Mouse (Mus musculus): ENCODE measurements at regions not wholly inside any gene's neighbourhood (a gene's known extent, or its start where the extent isn't known, plus 50 kb on each side); places are given as distances from the start of the nearest gene placed in this dataset.

DNA sequence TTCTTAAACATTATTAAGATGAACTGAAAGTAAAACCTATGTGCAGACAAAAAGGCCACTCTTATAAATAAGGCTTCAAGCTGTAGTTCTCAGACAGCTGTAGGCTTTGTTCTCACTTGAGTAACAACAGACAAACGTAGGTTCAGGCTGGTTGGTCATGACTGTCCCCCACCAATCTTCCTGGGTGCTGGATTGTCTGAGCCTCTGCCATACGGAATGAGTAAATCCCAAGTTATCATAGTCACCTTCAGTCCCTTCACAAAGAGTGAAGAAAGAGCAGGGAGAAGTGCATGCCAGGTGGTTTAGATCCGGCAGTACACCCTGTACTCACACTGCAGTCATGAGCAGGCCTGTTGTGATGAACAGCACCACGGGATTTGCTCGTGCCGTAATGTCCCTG is 69.0 kb upstream of the Fndc3a start:
- no peaks in the 10 kb centered on the region for H3K27me3 ChIP-seq (ENCODE audit: control insufficient read depth, insufficient read depth, low read depth, low read length)
- ATAC-seq (ENCODE audit: low read depth), result no peak
- no peaks in the 10 kb centered on the region for H3K4me1 ChIP-seq (ENCODE audit: control insufficient read depth, low read depth, low read length)
- no peak overlapping the region for H3K27ac ChIP-seq (ENCODE audit: low read length)
- H3K4me2 ChIP-seq (ENCODE audit: low read depth, low read length), result no peak overlapping the region
- no peaks in the 10 kb centered on the region for H3K36me3 ChIP-seq (ENCODE audit: control insufficient read depth, insufficient read depth)
- no peak overlapping the region for H3K9ac ChIP-seq (ENCODE audit: low read depth, low read length)
- no peak overlapping the region for H3K4me3 ChIP-seq (ENCODE audit: low read depth, low read length)
- WGBS (ENCODE audit: insufficient replicate concordance), result 66% methylated on average over 6 of the region's 6 CpGs
- H3K9me3 ChIP-seq (replicated peaks; ENCODE audit: control insufficient read depth, low read length), result no peaks in the 10 kb centered on the region

DNA sequence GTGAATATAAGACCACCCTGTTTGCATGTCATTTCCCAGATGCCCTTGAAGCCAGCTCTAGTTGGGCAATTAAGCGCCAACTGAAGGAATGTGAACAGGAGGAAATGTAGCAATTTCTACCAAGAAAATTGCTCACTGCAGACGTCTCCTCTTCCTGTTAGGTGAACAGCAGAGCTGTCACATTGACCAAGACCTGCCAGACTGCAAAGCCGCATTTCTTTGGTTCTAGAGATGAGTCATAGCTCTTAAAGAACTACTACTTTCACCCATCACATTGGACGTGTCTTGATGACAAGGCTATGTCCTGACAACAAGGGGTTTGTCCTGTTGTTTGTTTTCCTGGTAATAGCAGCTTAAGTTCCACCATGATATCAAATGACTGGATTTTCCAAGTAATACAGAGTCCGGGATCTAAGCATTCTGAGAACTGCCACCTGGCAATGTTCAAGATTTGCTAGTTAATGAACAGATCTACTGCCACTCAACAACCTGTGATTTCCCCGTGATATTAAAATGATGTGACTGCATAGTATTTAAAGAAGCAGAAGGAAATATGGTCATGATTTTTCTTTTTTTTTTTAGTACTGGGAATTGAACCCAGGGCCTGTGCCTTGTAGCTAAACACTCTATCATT is 68.2 kb upstream of the Fndc3a start:
- 35% methylated on average over 6 of the region's 6 CpGs for WGBS (ENCODE audit: insufficient replicate concordance)
- Histone ChIP-seq H3K9ac (ENCODE audit: low read depth, low read length) (no peak overlapping the region), H3K27ac (ENCODE audit: low read length) (no peak overlapping the region), H3K27me3 (ENCODE audit: control insufficient read depth, insufficient read depth, low read depth, low read length) (no peaks in the 10 kb centered on the region), H3K36me3 (ENCODE audit: control insufficient read depth, insufficient read depth) (no peaks in the 10 kb centered on the region), H3K9me3 (replicated peaks; ENCODE audit: control insufficient read depth, low read length) (no peaks in the 10 kb centered on the region), H3K4me3 (ENCODE audit: low read depth, low read length) (no peak overlapping the region), H3K4me1 (ENCODE audit: control insufficient read depth, low read depth, low read length) (no peaks in the 10 kb centered on the region), H3K4me2 (ENCODE audit: low read depth, low read length) (no peak overlapping the region)
- no peak for ATAC-seq (ENCODE audit: low read depth)

DNA sequence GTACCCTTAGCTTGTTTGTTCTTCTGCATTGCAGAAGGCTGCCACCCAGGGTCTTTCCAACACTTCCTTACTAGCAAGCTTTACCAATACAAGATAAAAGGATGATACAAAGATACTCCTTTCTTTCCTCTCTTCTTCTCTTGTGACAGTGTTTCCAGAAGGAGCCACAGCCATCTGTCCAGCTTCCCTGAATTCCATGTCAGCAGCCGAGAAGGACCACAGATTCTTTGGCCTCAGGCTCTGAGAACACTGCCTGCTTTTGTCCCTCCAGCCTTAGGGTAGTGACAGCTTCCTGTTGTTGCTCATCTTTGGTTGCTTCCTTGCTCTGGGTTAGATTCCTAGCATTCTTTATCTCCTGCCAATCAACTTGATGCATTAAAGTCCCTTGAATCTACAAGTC is 60.4 kb upstream of the Fndc3a start:
- H3K9me3 ChIP-seq (replicated peaks; ENCODE audit: control insufficient read depth, low read length), result no peaks in the 10 kb centered on the region
- no peak overlapping the region for H3K4me2 ChIP-seq (ENCODE audit: low read depth, low read length)
- no peak overlapping the region for H3K4me3 ChIP-seq (ENCODE audit: low read depth, low read length)
- H3K9ac ChIP-seq (ENCODE audit: low read depth, low read length), result no peak overlapping the region
- H3K27ac ChIP-seq (ENCODE audit: low read length), result no peak overlapping the region
- no peaks in the 10 kb centered on the region for H3K36me3 ChIP-seq (ENCODE audit: control insufficient read depth, insufficient read depth)
- ATAC-seq (ENCODE audit: low read depth), result no peak
- H3K4me1 ChIP-seq (ENCODE audit: control insufficient read depth, low read depth, low read length), result no peaks in the 10 kb centered on the region
- no peaks in the 10 kb centered on the region for H3K27me3 ChIP-seq (ENCODE audit: control insufficient read depth, insufficient read depth, low read depth, low read length)
- WGBS (ENCODE audit: insufficient replicate concordance), result 53% methylated on average over 1 of the region's 1 CpGs

DNA sequence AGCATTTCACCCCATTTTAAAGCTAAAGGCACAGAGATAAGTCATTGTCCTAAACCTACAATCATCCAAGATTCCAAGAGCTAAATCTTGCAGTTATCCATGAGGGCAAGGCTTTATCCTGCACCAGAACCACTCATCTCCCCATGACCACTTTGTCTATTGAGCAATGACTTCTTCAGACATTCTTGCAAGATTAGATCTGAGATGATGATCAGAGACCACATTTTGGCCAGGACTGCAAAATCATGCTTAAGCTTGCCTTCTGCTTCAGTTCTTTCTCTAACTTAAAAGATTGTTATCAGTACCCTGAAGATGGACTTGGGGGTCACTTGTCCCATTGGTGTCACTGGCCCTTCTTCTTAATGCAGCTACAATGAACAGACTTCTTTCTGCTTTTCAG is 50.3 kb upstream of the Fndc3a start:
- no peaks in the 10 kb centered on the region for H3K27me3 ChIP-seq (ENCODE audit: control insufficient read depth, insufficient read depth, low read depth, low read length)
- ATAC-seq (ENCODE audit: low read depth), result no peak

More for the DNA sequence above, 50.3 kb upstream of the Fndc3a start:
- H3K9me3 ChIP-seq (replicated peaks; ENCODE audit: control insufficient read depth, low read length), result no peaks in the 10 kb centered on the region
- no peaks in the 10 kb centered on the region for H3K4me1 ChIP-seq (ENCODE audit: control insufficient read depth, low read depth, low read length)
- no peak overlapping the region for H3K27ac ChIP-seq (ENCODE audit: low read length)
- H3K9ac ChIP-seq (ENCODE audit: low read depth, low read length), result no peak overlapping the region
- H3K4me2 ChIP-seq (ENCODE audit: low read depth, low read length), result no peak overlapping the region
- H3K4me3 ChIP-seq (ENCODE audit: low read depth, low read length), result no peak overlapping the region
- H3K36me3 ChIP-seq (ENCODE audit: control insufficient read depth, insufficient read depth), result no peaks in the 10 kb centered on the region
